Mouse (Mus musculus) CH12.LX (cell line): Measurements from ENCODE around the gene Layn.

ENCODE experiments used
- KAT2A ChIP-seq: IDR thresholded peaks from 2 replicates; pipeline ENCODE4 v1.6.1; 2012; ENCODE audit warnings: low read length, improper control_type of control experiment, inconsistent platforms; ENCODE audit not compliant: insufficient replicate concordance
- ZKSCAN1 ChIP-seq: IDR thresholded peaks from 2 replicates; pipeline ENCODE4 v1.6.1; 2012; ENCODE audit warnings: low read depth, inconsistent platforms, low read length, improper control_type of control experiment, borderline replicate concordance

GRCm38 (mm10) chr9:51056360-51057324 is 20.3 kb downstream of the Layn start:
- no peak for TF ChIP-seq KAT2A
- no peak for TF ChIP-seq ZKSCAN1
